Mouse (Mus musculus) embryonic facial prominence, embryonic 12.5 days (tissue): ENCODE data around the gene Arid5b. TPM values are rescaled to one million over a fixed set of nuclear protein-coding genes. Genes with fewer than 3 reads are reported as not detected.
A peak's percentile ranks its signal among the peaks of the same experiment; 100 is the strongest.

Experiments used
- ATAC-seq: fragments of 200-750 bp; cut with Nextera tagmentation; 2 replicates; pipeline ENCODE4 v1.8.0; 2017; ENCODE audit not compliant: insufficient number of reproducible peaks, insufficient read depth, low FRiP score, low TSS enrichment
- H3K27ac ChIP-seq: fragments of 300-500 bp; sonication (generic); 2 replicates; pipeline ENCODE4 v1.5.1; 2016; ENCODE audit warnings: mild to moderate bottlenecking
- H3K27me3 ChIP-seq: fragments of 300-500 bp; sonication (generic); 2 replicates; pipeline ENCODE4 v1.6.1; 2016; ENCODE audit warnings: mild to moderate bottlenecking, moderate library complexity
- H3K36me3 ChIP-seq: fragments of 300-500 bp; sonication (generic); 2 replicates; pipeline ENCODE4 v1.6.1; 2016; ENCODE audit warnings: mild to moderate bottlenecking
- H3K4me1 ChIP-seq: fragments of 300-500 bp; sonication (generic); 2 replicates; pipeline ENCODE4 v1.6.1; 2016
- H3K4me2 ChIP-seq: fragments of 300-500 bp; sonication (generic); replicated peaks from 2 replicates; pipeline ENCODE4 v1.6.1; 2016; ENCODE audit warnings: mild to moderate bottlenecking, moderate library complexity
- H3K4me3 ChIP-seq: fragments of 300-500 bp; sonication (generic); 2 replicates; pipeline ENCODE4 v1.5.1; 2016; ENCODE audit warnings: mild to moderate bottlenecking
- H3K9ac ChIP-seq: fragments of 300-500 bp; sonication (generic); 2 replicates; pipeline ENCODE4 v1.6.1; 2016; ENCODE audit warnings: mild to moderate bottlenecking, moderate library complexity
- H3K9me3 ChIP-seq: fragments of 300-500 bp; sonication (generic); 2 replicates; pipeline ENCODE4 v1.6.1; 2016; ENCODE audit warnings: mild to moderate bottlenecking, moderate library complexity
- WGBS: fragments of 180-500 bp; shearing (Covaris S2); methylation state at CpG from one replicate; pipeline ENCODE4 v1.1.7; 2016; 5-methylcytosine and 5-hydroxymethylcytosine counted together
- polyA plus RNA-seq: library from polyadenylated mRNA; unstranded; fragments of >200 nt; fragmentation: Nextera tagmentation; extraction: Ambion mirVana; gene quantifications from 2 replicates; pipeline ENCODE4 v1.2.1, GENCODE M21; 2016

The Arid5b gene
- polyA plus RNA-seq, 1 experiment from 2014 or later, result 50.9 TPM

DNA sequence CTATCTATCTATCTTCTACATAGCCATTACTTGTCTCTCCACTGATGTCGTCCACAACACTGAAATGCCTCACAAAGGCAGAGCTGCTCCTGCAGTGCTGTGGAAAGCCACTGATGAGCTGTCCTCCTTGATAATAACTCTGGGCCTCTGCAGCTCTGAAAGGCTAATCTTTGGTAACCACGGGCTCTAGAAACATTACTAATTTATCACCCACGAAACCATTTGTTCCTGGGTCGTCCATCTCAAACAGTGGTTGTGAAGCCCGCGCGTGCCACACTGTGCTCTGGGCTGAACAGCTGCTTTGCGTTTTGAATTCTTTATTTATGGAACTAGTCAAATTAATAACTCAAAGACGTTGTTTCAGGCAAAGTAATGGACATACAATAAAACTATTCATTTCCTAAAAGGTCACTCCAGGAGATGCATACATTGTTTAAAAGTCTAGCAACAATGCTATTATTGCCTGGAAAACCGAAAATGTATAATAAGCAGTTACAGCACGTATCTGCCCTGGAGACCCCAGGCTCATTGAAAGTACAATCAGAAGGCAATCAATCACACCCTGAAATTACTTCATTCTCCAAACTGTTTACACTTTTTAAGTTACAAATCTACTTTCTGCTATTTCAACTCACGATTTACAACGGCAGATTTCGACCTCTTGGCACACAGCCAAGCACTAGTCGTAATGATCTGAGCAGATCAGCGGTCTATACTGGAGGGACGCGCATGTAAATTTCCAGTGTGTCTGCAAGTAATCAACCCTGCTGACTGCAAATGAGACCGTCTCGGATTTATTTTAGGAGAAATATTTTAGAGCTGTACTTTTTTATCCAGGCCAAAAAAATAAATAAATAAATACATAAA, 70.5 kb downstream of the Arid5b start:
- Histone ChIP-seq H3K4me1 (peaks cover 32% of the 10 kb centered on the region), H3K4me3 (no peak overlapping the region), H3K9me3 (no peaks in the 10 kb centered on the region), H3K9ac (no peak overlapping the region), H3K27me3 (no peaks in the 10 kb centered on the region), H3K27ac (0 out of 2 replicates have a peak overlapping the region, but pooled peaks have one; percentile 41), H3K4me2 (peak overlapping the region; percentile 19), H3K36me3 (no peaks in the 10 kb centered on the region)
- WGBS, result 27% methylated on average over 20 of the region's 20 CpGs
- no peak for ATAC-seq

DNA sequence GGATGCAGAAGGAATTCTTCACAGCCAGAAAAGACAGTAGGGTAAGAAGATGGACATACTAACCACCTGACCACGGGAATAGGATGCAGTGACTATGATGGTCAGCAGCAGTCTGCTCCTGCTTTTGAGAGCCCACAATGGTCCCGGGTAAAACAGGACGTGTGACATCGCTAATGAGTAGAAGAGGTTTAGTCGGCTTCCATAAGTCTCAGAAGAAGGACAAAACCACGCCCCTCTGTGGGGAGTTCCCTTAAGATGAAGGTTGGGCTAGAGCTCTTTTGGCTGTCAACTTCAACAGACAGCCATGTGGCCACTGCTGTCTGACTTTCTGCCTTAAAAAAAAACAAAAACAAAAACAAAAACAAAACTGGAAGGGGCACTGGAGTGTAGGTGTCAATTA, 74.1 kb downstream of the Arid5b start:
- no peaks in the 10 kb centered on the region for H3K9me3 ChIP-seq
- H3K9ac ChIP-seq, result no peak overlapping the region
- WGBS, result 84% methylated on average over 6 of the region's 6 CpGs
- peaks cover 15% of the 10 kb centered on the region for H3K4me1 ChIP-seq
- no peak overlapping the region for H3K4me3 ChIP-seq
- no peak overlapping the region for H3K27ac ChIP-seq
- no peak overlapping the region for H3K4me2 ChIP-seq
- no peak for ATAC-seq
- peaks cover 28% of the 10 kb centered on the region for H3K36me3 ChIP-seq
- no peaks in the 10 kb centered on the region for H3K27me3 ChIP-seq

DNA sequence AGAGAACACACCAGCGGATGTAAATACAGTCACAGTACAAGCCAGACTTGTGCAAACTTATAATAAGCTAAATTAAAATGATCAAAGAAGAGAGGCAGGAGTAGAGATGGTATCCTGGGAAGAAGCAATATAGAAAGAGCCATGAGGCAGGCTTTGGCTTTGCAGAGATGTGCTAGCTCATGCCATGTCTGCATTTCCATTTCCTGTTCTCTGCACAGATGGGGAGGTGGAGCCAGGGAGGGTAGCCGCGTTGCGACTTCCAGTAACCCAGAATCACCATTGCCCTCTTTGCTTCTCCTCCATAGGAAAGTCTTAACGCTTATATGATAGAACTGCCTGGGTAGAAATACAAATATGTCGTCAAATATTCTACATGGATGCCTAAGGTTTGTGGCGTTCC, 74.7 kb downstream of the Arid5b start:
- H3K4me1 ChIP-seq, result peaks cover 10% of the 10 kb centered on the region
- H3K4me3 ChIP-seq, result no peak overlapping the region
- H3K9ac ChIP-seq, result no peak overlapping the region
- H3K27ac ChIP-seq, result no peak overlapping the region
- H3K4me2 ChIP-seq, result no peak overlapping the region
- H3K27me3 ChIP-seq, result no peaks in the 10 kb centered on the region
- WGBS, result 93% methylated on average over 7 of the region's 7 CpGs
- ATAC-seq, result no peak
- H3K9me3 ChIP-seq, result no peaks in the 10 kb centered on the region
- H3K36me3 ChIP-seq, result peaks cover 29% of the 10 kb centered on the region

DNA sequence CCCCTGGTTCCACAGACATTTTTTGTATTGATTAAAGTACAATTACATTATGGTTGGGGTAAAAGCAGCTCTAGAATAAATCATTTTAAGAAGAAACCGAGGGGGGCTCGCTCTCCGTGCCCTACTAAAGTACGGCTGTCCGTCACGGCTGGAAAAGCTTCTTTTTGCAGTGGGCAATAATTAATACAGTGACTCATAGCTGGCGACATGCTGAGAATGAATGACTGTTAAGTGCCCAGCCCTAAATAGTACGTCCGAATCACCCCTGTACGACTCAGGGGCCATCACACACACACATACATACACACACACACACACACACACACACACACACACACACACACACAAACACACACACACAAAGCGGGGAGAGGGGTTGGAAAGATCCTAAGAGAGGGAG, 75.2 kb downstream of the Arid5b start:
- peaks cover 29% of the 10 kb centered on the region for H3K36me3 ChIP-seq
- WGBS, result 92% methylated on average over 11 of the region's 11 CpGs
- H3K4me1 ChIP-seq, result peaks cover 7% of the 10 kb centered on the region; the same call in 1 of the 2 replicates
- no peak for ATAC-seq
- H3K4me3 ChIP-seq, result no peak overlapping the region
- H3K27ac ChIP-seq, result no peak overlapping the region
- H3K9ac ChIP-seq, result no peak overlapping the region
- no peaks in the 10 kb centered on the region for H3K27me3 ChIP-seq
- no peak overlapping the region for H3K4me2 ChIP-seq
- H3K9me3 ChIP-seq, result no peaks in the 10 kb centered on the region

DNA sequence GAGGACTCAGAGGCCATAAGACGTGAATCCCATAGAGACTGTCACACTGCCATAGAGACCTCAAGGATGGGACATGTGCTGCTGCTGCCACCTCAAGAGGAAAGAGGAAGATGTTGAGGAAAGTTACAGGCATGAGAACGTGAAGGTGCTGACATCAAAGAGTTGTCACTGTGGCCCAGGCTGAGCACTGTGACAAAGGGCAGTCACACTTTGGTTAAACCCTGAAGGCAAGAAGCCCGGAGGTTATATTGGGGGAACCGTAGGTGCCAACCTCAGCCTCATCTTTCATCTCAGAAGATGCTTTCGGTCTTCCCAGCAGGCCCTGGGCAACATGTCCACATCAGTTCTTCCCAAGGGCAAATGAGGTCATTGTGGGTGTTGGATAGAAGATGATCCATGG, 79.1 kb downstream of the Arid5b start:
- 91% methylated on average over 5 of the region's 5 CpGs for WGBS
- Histone ChIP-seq H3K9ac (no peak overlapping the region), H3K27ac (no peak overlapping the region), H3K9me3 (no peaks in the 10 kb centered on the region), H3K4me3 (no peak overlapping the region), H3K27me3 (no peaks in the 10 kb centered on the region), H3K36me3 (peaks cover 29% of the 10 kb centered on the region), H3K4me2 (no peak overlapping the region), H3K4me1 (no peaks in the 10 kb centered on the region)
- ATAC-seq, result no peak

DNA sequence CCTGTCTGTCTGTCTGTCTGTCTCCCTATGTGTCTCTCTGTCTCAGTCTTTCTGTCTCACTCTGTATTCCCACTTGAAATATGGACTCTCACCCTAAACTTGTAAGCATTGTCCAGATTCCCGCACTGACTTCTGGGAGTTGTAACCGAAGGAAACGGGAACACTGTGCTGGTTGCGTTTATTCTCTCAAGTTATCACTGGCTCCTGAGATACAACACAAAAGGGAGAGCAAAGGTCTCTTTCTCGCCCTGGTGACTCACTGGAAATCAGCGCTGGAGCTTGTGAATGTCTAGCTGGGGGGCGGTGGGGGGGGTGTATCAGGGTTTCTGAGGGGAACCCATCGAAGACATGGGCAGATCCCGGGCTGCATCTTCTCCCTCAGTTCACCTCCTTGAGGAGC, 82.2 kb downstream of the Arid5b start:
- no peak overlapping the region for H3K4me2 ChIP-seq
- no peak overlapping the region for H3K4me3 ChIP-seq
- no peak overlapping the region for H3K27ac ChIP-seq
- ATAC-seq, result no peak
- peaks cover 16% of the 10 kb centered on the region for H3K4me1 ChIP-seq
- WGBS, result 83% methylated on average over 9 of the region's 9 CpGs
- H3K9ac ChIP-seq, result no peak overlapping the region
- no peaks in the 10 kb centered on the region for H3K27me3 ChIP-seq
- no peaks in the 10 kb centered on the region for H3K9me3 ChIP-seq
- H3K36me3 ChIP-seq, result peaks cover 18% of the 10 kb centered on the region

DNA sequence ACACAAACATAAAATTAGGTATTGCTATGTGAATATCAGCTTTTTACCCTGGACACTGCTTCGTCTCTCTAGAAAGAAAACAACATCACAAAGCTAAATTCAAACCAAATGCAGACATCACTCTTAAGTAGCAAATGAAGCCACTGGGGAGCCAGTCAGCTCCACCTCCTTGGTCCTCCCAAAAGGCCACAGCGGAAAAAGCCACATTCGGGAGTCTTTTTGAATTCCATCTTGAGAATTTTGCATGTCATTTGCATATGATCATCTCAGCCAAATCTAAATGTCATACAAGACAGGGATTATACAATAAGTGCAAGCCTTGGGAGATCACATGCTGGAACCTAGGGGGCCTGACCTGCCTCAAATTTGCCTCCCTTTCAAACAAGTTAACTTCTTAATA, 85.0 kb downstream of the Arid5b start:
- Histone ChIP-seq H3K36me3 (no peaks in the 10 kb centered on the region; the same call in none of the 2 replicates), H3K4me2 (no peak overlapping the region), H3K27me3 (no peaks in the 10 kb centered on the region), H3K4me3 (no peak overlapping the region), H3K4me1 (peaks cover 25% of the 10 kb centered on the region), H3K27ac (0 out of 2 replicates have a peak overlapping the region, but pooled peaks have one; percentile 1), H3K9me3 (no peaks in the 10 kb centered on the region), H3K9ac (no peak overlapping the region)
- ATAC-seq, result no peak
- WGBS, result 28% methylated on average over 3 of the region's 3 CpGs

DNA sequence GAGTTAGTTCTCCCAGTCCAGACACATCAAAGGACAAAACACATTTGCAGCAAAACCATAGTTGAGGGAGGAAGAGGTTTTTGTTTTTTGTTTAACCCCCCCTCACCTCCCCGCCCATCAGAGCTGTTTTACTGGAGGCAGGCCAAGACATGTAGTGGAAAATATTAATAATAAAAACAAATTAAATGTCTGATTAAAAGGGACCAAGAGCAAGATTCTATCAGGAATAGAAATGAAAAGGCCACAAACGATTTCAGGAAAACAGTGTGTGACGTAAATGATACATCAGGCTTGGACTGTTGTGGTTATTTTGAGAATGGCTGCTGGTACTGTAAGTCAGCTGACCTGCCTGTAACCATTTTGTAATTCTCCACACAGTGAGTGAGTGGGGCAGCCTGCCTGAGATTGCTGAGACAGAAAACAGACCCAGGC, 85.7 kb downstream of the Arid5b start:
- WGBS, result 36% methylated on average over 3 of the region's 3 CpGs

DNA sequence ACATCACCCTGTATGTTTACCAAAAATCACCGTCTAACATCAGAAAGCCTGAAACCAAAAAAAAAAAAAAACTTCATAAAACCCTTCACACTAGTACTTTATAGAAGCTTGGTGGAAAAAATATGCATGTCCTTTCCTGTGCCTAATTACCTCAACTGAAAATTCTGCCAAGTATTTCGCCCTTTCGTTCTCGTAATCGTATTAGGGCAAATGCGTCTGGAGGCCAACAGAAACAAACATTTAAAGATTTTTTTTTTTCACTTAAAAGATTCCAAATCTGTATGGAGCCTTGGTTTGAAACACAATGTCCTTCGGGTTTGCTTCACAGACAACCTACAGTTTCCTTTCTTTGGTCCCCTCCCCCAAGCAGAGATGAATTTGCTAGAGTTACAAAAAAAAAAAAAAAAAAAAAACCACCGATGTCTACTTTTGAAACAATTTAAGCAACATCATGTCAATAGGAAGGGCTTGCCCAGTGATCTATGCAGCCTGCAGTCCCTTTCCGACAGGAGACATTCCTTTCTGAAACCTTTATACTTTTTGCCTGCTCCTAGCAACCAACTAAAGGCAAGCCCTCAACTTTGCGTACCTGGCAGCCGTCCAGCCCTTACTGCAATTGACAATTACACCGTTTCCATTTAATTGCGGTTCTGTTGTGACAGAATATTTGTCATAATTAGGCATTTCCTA, 86.7 kb downstream of the Arid5b start:
- H3K4me2 ChIP-seq, result 0 out of 2 replicates have a peak overlapping the region, but pooled peaks have one; percentile 11
- no peak for ATAC-seq
- no peak overlapping the region for H3K4me3 ChIP-seq
- no peaks in the 10 kb centered on the region; the same call in 1 of the 2 replicates for H3K36me3 ChIP-seq
- 35% methylated on average over 13 of the region's 13 CpGs for WGBS
- H3K27me3 ChIP-seq, result no peaks in the 10 kb centered on the region
- no peaks in the 10 kb centered on the region for H3K9me3 ChIP-seq
- H3K27ac ChIP-seq, result no peak overlapping the region
- no peak overlapping the region for H3K9ac ChIP-seq
- peaks cover 25% of the 10 kb centered on the region for H3K4me1 ChIP-seq

More for the DNA sequence above, 85.7 kb downstream of the Arid5b start:
- H3K4me1 ChIP-seq, result peaks cover 25% of the 10 kb centered on the region
- ATAC-seq, result no peak
- H3K36me3 ChIP-seq, result no peaks in the 10 kb centered on the region; the same call in 1 of the 2 replicates
- no peaks in the 10 kb centered on the region for H3K9me3 ChIP-seq
- H3K4me3 ChIP-seq, result no peak overlapping the region
- H3K4me2 ChIP-seq, result no peak overlapping the region
- H3K27me3 ChIP-seq, result no peaks in the 10 kb centered on the region
- peak overlapping the region; percentile 73 for H3K27ac ChIP-seq
- no peak overlapping the region for H3K9ac ChIP-seq

DNA sequence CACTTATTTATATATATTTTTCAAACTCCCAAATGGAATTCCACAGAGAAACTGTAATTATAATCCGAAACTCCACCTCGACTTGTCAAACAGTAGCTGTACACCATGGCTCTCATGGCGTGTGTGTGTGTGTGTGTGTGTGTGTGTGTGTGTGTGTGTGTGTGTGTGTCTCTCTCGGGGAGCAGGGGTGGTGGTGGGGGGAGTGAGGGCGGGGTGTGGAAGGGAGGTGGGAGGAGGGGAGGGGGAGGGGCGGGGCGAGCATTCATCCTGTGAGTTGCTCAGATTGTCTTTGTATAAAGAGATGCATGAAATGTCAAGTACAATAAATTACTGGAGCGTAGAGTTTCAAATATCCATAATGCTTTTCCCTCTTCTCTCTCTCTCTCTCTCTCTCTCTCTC, 87.4 kb downstream of the Arid5b start:
- H3K9me3 ChIP-seq, result no peaks in the 10 kb centered on the region
- no peak overlapping the region for H3K9ac ChIP-seq
- no peak for ATAC-seq
- H3K27ac ChIP-seq, result no peak overlapping the region
- 74% methylated on average over 6 of the region's 8 CpGs for WGBS
- H3K4me2 ChIP-seq, result no peak overlapping the region
- no peaks in the 10 kb centered on the region for H3K27me3 ChIP-seq
- peaks cover 25% of the 10 kb centered on the region for H3K4me1 ChIP-seq
- H3K4me3 ChIP-seq, result no peak overlapping the region
- peaks cover 2% of the 10 kb centered on the region; the same call in 1 of the 2 replicates for H3K36me3 ChIP-seq

DNA sequence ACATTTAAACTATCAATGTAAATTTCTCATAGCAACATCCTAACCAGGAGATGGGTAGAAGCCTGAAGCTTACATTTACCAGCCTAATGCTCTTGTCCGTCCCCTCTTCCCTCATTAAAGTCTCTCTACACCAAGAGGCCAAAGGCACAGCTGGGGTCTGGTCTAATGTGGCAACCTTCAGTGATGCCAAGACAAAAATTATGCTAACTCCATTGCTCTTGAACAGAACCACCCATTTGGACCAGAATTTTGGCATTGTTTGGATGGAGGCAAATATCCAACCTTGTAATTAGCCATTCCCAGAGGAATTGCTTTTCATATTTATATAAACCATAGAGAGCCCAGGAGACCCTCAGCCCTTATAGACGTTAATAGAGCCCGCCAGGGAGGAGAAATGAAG, 88.7 kb downstream of the Arid5b start:
- no peak overlapping the region for H3K9ac ChIP-seq
- no peaks in the 10 kb centered on the region for H3K27me3 ChIP-seq
- H3K36me3 ChIP-seq, result peaks cover 13% of the 10 kb centered on the region
- no peak overlapping the region for H3K4me2 ChIP-seq
- H3K4me1 ChIP-seq, result peaks cover 25% of the 10 kb centered on the region
- no peak overlapping the region for H3K27ac ChIP-seq
- no peaks in the 10 kb centered on the region for H3K9me3 ChIP-seq
- H3K4me3 ChIP-seq, result no peak overlapping the region
- 82% methylated on average over 3 of the region's 3 CpGs for WGBS
- ATAC-seq, result no peak

DNA sequence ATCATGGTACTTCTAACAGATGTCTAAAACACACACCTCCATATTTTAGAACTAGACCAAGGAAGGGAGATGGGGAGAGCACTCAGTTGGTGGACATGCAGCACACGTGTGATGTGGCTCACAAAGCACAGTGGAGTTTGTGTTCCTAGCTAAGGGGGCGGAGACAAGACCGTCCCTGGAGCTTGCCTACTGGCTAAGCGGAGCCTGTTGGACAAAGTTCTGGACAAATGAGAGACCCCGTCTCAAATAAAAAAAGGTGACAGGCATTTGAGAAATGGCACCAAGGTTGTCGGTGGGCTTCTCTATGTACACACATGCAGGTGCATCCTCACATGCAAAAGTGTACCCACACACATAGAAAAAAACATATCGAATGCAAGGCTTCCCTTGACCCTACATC, 95.4 kb downstream of the Arid5b start:
- H3K4me1 ChIP-seq, result 0 out of 2 replicates have a peak, but pooled peaks cover 3% of the 10 kb centered on the region
- WGBS, result 91% methylated on average over 7 of the region's 7 CpGs
- no peaks in the 10 kb centered on the region for H3K9me3 ChIP-seq
- ATAC-seq, result no peak
- no peak overlapping the region for H3K27ac ChIP-seq
- no peak overlapping the region for H3K4me2 ChIP-seq
- H3K27me3 ChIP-seq, result no peaks in the 10 kb centered on the region
- H3K9ac ChIP-seq, result no peak overlapping the region
- no peak overlapping the region for H3K4me3 ChIP-seq
- H3K36me3 ChIP-seq, result peaks cover 17% of the 10 kb centered on the region
